Mouse (Mus musculus): Measurements from ENCODE around the gene Gm3045. TPM values are rescaled to one million over a fixed set of nuclear protein-coding genes. Genes with fewer than 3 reads are reported as not detected.

Gene Gm3045
- total and polyA plus RNA-seq, 3 experiments = not detected

DNA sequence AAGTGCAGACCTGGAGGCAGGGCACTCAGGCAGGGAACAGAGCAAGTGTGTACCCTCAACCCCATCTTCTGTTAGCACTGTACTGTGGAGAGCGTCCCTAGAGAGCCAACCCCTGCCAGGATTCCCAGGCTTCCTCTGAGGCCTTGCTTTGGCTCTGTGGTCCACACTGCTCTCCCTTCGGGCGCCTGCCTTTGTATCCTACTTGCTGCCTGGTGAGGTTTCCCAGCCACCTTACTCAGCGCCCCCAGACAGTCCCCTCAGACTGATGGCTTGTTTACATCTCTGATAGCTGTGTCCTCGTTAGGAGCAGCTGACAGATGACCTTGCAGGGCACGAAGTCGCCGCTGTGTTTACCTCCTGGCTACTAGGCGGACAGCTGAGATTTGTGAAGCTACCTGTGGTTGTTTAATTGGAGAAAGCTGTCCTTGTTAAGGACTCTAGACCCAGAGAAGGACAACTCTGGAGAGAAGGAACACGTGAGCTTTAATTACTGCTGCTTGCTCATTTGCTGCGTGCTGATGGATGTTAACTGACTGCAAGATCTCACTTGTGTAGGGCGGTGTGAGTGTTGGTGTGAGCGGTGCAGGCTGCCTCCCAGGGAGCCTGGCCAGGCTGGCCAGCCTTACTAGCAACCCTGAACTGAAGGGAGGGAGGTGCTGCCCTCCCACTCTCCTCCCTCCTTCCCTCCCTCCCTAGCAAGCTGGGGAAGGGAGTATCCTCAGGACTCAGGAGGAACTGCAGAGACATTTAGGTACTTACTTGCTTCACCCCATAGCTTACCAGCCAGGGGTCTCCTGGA, 7.5 kb upstream of the Gm3045 start:
- TF ChIP-seq TBP (conservative IDR thresholded peaks at IDR 0.05; ENCODE audit: low read depth, low read length) (no peak), ZNF384 (IDR thresholded peaks at IDR 0.05; ENCODE audit: low read depth, low read length) (no peak), E2F4 (IDR thresholded peaks at IDR 0.05; ENCODE audit: insufficient replicate concordance, low read depth, low read length) (no peak)

GRCm38 (mm10) chr13:56419538-56419937, 6.9 kb upstream of the Gm3045 start:
- Histone ChIP-seq H3K4me2 (ENCODE audit: insufficient read depth, low read depth, poor library complexity, severe bottlenecking) (no peak overlapping the region), H3K79me2 (replicated peaks; ENCODE audit: control insufficient read depth, extremely low read depth, insufficient read depth, poor library complexity, severe bottlenecking) (no peaks in the 10 kb centered on the region), H3K4me1 (ENCODE audit: control insufficient read depth in 1 of 2, insufficient read depth in 2 of 2) (0 out of 4 replicates have a peak, but pooled peaks cover 0 to 2% of the 10 kb centered on the region in 2 experiments), H3K9me3 (replicated peaks; ENCODE audit: low read length) (peaks cover 2% of the 10 kb centered on the region), H3K4me3 (replicated peaks in 1 of 3; ENCODE audit: low read depth in 2 of 3, low read length in 2 of 3, poor library complexity in 1 of 3) (no peak overlapping the region), H3K27me3 (replicated peaks) (peaks cover 72% of the 10 kb centered on the region), H3K36me3 (replicated peaks in 1 of 2; ENCODE audit: control insufficient read depth in 1 of 2, insufficient read depth in 1 of 2, low read length in 1 of 2) (no peaks in the 10 kb centered on the region), H3K27ac (ENCODE audit: insufficient read depth, low read depth) (no peak overlapping the region), H3K9ac (ENCODE audit: insufficient read depth, low read depth) (no peak overlapping the region)
- no peak for DNase-seq (ENCODE audit: extremely low read depth)
- dilution Hi-C loops (cut with MboI; ENCODE audit: extremely low pct_ligation_motif_present, extremely low pct_unique_long_range_greater_than_20kb, low sequenced_read_pairs) = no loop called here
- in situ Hi-C loops (cut with MboI; ENCODE audit: low pct_ligation_motif_present, low pct_unique_long_range_greater_than_20kb, low sequenced_read_pairs) = no loop called here
- TF ChIP-seq MXI1 (IDR thresholded peaks at IDR 0.05; ENCODE audit: low read depth, low read length) (no peak), ZKSCAN1 (IDR thresholded peaks at IDR 0.05; ENCODE audit: borderline replicate concordance, low read depth, low read length) (no peak), SMC3 (IDR thresholded peaks at IDR 0.05; ENCODE audit: low read depth, low read length) (no peak), EP300 (IDR thresholded peaks at IDR 0.05; ENCODE audit: low read length) (no peak), USF2 (conservative IDR thresholded peaks at IDR 0.05; ENCODE audit: low read depth, low read length) (no peak)

More for the DNA sequence above, 7.5 kb upstream of the Gm3045 start:
- Histone ChIP-seq H3K4me2 (ENCODE audit: insufficient read depth, low read depth, poor library complexity, severe bottlenecking) (no peak overlapping the region), H3K9me3 (replicated peaks; ENCODE audit: low read length) (peaks cover 9% of the 10 kb centered on the region), H3K27me3 (replicated peaks) (peaks cover 66% of the 10 kb centered on the region), H3K79me2 (replicated peaks; ENCODE audit: control insufficient read depth, extremely low read depth, insufficient read depth, poor library complexity, severe bottlenecking) (no peaks in the 10 kb centered on the region), H3K4me1 (ENCODE audit: control insufficient read depth in 1 of 2, insufficient read depth in 2 of 2) (0 out of 4 replicates have a peak, but pooled peaks cover 0 to 2% of the 10 kb centered on the region in 2 experiments), H3K27ac (ENCODE audit: insufficient read depth, low read depth) (no peak overlapping the region), H3K9ac (ENCODE audit: insufficient read depth, low read depth) (no peak overlapping the region), H3K36me3 (replicated peaks in 1 of 2; ENCODE audit: control insufficient read depth in 1 of 2, insufficient read depth in 1 of 2, low read length in 1 of 2) (no peaks in the 10 kb centered on the region), H3K4me3 (replicated peaks in 1 of 3; ENCODE audit: low read depth in 2 of 3, low read length in 2 of 3, poor library complexity in 1 of 3) (no peak overlapping the region)
- dilution Hi-C loops (cut with MboI; ENCODE audit: extremely low pct_ligation_motif_present, extremely low pct_unique_long_range_greater_than_20kb, low sequenced_read_pairs) = no loop called here
- DNase-seq (ENCODE audit: extremely low read depth) = no peak
- in situ Hi-C loops (cut with MboI; ENCODE audit: low pct_ligation_motif_present, low pct_unique_long_range_greater_than_20kb, low sequenced_read_pairs) = no loop called here

DNA sequence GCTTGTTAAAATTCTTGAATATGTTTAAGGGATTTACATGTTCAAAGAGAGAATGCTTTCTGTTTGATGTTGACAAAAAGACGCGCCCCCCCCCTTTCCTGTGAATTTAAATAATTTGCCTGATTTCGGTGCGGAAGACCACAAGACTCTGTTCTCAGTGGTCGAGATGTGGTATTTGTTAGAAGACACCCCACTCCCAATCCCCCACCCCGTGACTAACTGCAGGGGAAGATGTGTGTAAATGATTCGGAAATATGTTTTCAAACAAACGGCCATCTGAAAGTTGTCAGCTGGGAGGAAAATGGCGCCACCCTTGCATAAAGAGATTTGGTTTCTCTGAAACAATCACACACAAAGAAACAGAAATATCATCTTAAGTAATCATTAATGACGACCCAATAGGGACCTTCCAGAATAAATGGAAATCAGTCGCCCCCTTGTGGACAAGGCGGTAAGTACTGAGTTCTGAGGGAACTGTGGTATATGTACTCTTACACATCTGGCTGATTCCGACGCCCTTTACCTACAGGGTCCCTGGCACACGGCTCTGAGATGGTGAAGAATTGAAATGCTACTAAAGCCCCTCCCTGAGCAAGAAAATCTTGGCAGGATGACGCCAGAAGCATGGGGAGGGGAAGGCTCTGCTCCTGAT, 4.2 kb upstream of the Gm3045 start:
- dilution Hi-C loops (cut with MboI; ENCODE audit: extremely low pct_ligation_motif_present, extremely low pct_unique_long_range_greater_than_20kb, low sequenced_read_pairs) = no loop called here
- H3K4me3 ChIP-seq (replicated peaks in 1 of 3; ENCODE audit: low read depth in 2 of 3, low read length in 2 of 3, poor library complexity in 1 of 3) = no peak overlapping the region

More for the DNA sequence above, 4.2 kb upstream of the Gm3045 start:
- DNase-seq (ENCODE audit: extremely low read depth) = peak; percentile 62
- H3K36me3 ChIP-seq (replicated peaks in 1 of 2; ENCODE audit: control insufficient read depth in 1 of 2, insufficient read depth in 1 of 2, low read length in 1 of 2) = no peaks in the 10 kb centered on the region
- in situ Hi-C loops (cut with MboI; ENCODE audit: low pct_ligation_motif_present, low pct_unique_long_range_greater_than_20kb, low sequenced_read_pairs) = no loop called here
- no peak overlapping the region for H3K4me2 ChIP-seq (ENCODE audit: insufficient read depth, low read depth, poor library complexity, severe bottlenecking)
- no peaks in the 10 kb centered on the region for H3K9me3 ChIP-seq (replicated peaks; ENCODE audit: low read length)
- 0 out of 4 replicates have a peak, but pooled peaks cover 0 to 2% of the 10 kb centered on the region in 2 experiments for H3K4me1 ChIP-seq (ENCODE audit: control insufficient read depth in 1 of 2, insufficient read depth in 2 of 2)
- H3K27ac ChIP-seq (ENCODE audit: insufficient read depth, low read depth) = no peak overlapping the region
- peaks cover 75% of the 10 kb centered on the region for H3K27me3 ChIP-seq (replicated peaks)
- H3K9ac ChIP-seq (ENCODE audit: insufficient read depth, low read depth) = no peak overlapping the region
- no peaks in the 10 kb centered on the region for H3K79me2 ChIP-seq (replicated peaks; ENCODE audit: control insufficient read depth, extremely low read depth, insufficient read depth, poor library complexity, severe bottlenecking)
- TF ChIP-seq MAFK (IDR thresholded peaks at IDR 0.05; ENCODE audit: insufficient replicate concordance, low read length) (no peak), ZNF384 (IDR thresholded peaks at IDR 0.05; ENCODE audit: low read depth, low read length) (no peak), IRF4 (IDR thresholded peaks at IDR 0.05; ENCODE audit: low read depth, low read length) (no peak), CTCF (conservative IDR thresholded peaks at IDR 0.05 in 1 of 2, IDR thresholded peaks at IDR 0.05 in 1 of 2; ENCODE audit: low read depth in 2 of 2, low read length in 2 of 2) (peak; percentile 74 to 77), ZKSCAN1 (IDR thresholded peaks at IDR 0.05; ENCODE audit: borderline replicate concordance, low read depth, low read length) (no peak), JUN (IDR thresholded peaks at IDR 0.05; ENCODE audit: insufficient read depth, low read depth, low read length) (no peak), CHD1 (IDR thresholded peaks at IDR 0.05; ENCODE audit: low read depth, low read length) (no peak), HCFC1 (IDR thresholded peaks at IDR 0.05; ENCODE audit: low read depth, low read length) (no peak), BHLHE40 (IDR thresholded peaks at IDR 0.05; ENCODE audit: low read depth, low read length) (no peak), MYC (IDR thresholded peaks at IDR 0.05; ENCODE audit: low read depth, low read length) (no peak), RAD21 (IDR thresholded peaks at IDR 0.05; ENCODE audit: low read depth, low read length) (peak; percentile 68), E2F4 (IDR thresholded peaks at IDR 0.05; ENCODE audit: insufficient replicate concordance, low read depth, low read length) (no peak), ZC3H11A (IDR thresholded peaks at IDR 0.05; ENCODE audit: low read depth, low read length) (peak; percentile 36; the same call in 1 of the 2 replicates), ELF1 (IDR thresholded peaks at IDR 0.05; ENCODE audit: low read depth, low read length) (no peak), ETS1 (conservative IDR thresholded peaks at IDR 0.05; ENCODE audit: low read depth, low read length) (no peak), NRF1 (IDR thresholded peaks at IDR 0.05; ENCODE audit: low read depth, low read length) (no peak), SMC3 (IDR thresholded peaks at IDR 0.05; ENCODE audit: low read depth, low read length) (peak; percentile 80)
